Mouse (Mus musculus) erythroblast, embryonic 14.5 days (primary cell): ENCODE results near the gene Slc41a2. TPM values are rescaled to one million over a fixed set of nuclear protein-coding genes. Genes with fewer than 3 reads are reported as not detected.
"Not testable (repeated sequence)": the region's sequence is repeated elsewhere in the genome, so short reads cannot be mapped to it uniquely, and the experiment has no call there.

Experiments used
- H3K27me3 ChIP-seq: 2 replicates; pipeline ENCODE4 v1.6.1; 2012; ENCODE audit warnings: inconsistent platforms; ENCODE audit not compliant: control insufficient read depth
- H3K36me3 ChIP-seq: 2 replicates; pipeline ENCODE4 v1.6.1; 2012; ENCODE audit warnings: mild to moderate bottlenecking, inconsistent platforms; ENCODE audit not compliant: control insufficient read depth
- H3K4me1 ChIP-seq: 2 replicates; pipeline ENCODE4 v1.6.1; 2012; ENCODE audit warnings: inconsistent platforms; ENCODE audit not compliant: control insufficient read depth
- H3K4me3 ChIP-seq: replicated peaks from 2 replicates; pipeline ENCODE3; 2012; ENCODE audit warnings: moderate library complexity, mild to moderate bottlenecking, inconsistent platforms
- H3K9me3 ChIP-seq: 2 replicates; pipeline ENCODE4 v1.6.1; 2012; ENCODE audit warnings: low read length, inconsistent platforms, mixed read lengths; ENCODE audit not compliant: control insufficient read depth
- GATA1 ChIP-seq: IDR thresholded peaks from 2 replicates; pipeline ENCODE4 v1.6.1; 2012; ENCODE audit warnings: low read length, inconsistent platforms, mixed read lengths
- TAL1 ChIP-seq: IDR thresholded peaks from 3 replicates; pipeline ENCODE4 v1.6.1; 2012; ENCODE audit warnings: low read length, inconsistent platforms, mixed read lengths
- polyA plus RNA-seq: library from polyadenylated mRNA; stranded (reverse); fragments of >175 nt; gene quantifications from 2 replicates; pipeline ENCODE4 v1.2.3, GENCODE M21; 2012

Gene Slc41a2
- polyA plus RNA-seq, 1 experiment, result not detected

- H3K4me1 ChIP-seq, result peaks cover 31% of the 10 kb centered on the region
- TF ChIP-seq GATA1 (no peak), TAL1 (no peak)
Measured at GRCm38 (mm10) chr10:83356416-83356815, 18.7 kb upstream of the Slc41a2 start.

GRCm38 (mm10) chr10:83354333-83354719, 16.6 kb upstream of the Slc41a2 start:
- no peaks in the 10 kb centered on the region for H3K36me3 ChIP-seq
- no peak overlapping the region for H3K4me3 ChIP-seq
- peaks cover 2% of the 10 kb centered on the region for H3K27me3 ChIP-seq
- no peaks in the 10 kb centered on the region for H3K9me3 ChIP-seq
- H3K4me1 ChIP-seq, result peaks cover 12% of the 10 kb centered on the region
- TF ChIP-seq GATA1 (no peak), TAL1 (no peak)

More at GRCm38 (mm10) chr10:83356416-83356815, 18.7 kb upstream of the Slc41a2 start:
- Histone ChIP-seq H3K27me3 (no peaks in the 10 kb centered on the region), H3K36me3 (no peaks in the 10 kb centered on the region), H3K9me3 (no peaks in the 10 kb centered on the region), H3K4me3 (no peak overlapping the region)

- peaks cover 7% of the 10 kb centered on the region for H3K4me1 ChIP-seq
- no peaks in the 10 kb centered on the region for H3K9me3 ChIP-seq
- H3K4me3 ChIP-seq, result no peak overlapping the region
- peaks cover 2% of the 10 kb centered on the region for H3K27me3 ChIP-seq
- H3K36me3 ChIP-seq, result no peaks in the 10 kb centered on the region
- TF ChIP-seq TAL1 (no peak), GATA1 (no peak)
Measured at GRCm38 (mm10) chr10:83353680-83354332, 16.1 kb upstream of the Slc41a2 start.

- not testable (repeated sequence) for H3K4me3 ChIP-seq, H3K4me1 ChIP-seq, H3K9me3 ChIP-seq, H3K27me3 ChIP-seq, H3K36me3 ChIP-seq
Measured at GRCm38 (mm10) chr10:83351779-83352178, 14.1 kb upstream of the Slc41a2 start.

DNA sequence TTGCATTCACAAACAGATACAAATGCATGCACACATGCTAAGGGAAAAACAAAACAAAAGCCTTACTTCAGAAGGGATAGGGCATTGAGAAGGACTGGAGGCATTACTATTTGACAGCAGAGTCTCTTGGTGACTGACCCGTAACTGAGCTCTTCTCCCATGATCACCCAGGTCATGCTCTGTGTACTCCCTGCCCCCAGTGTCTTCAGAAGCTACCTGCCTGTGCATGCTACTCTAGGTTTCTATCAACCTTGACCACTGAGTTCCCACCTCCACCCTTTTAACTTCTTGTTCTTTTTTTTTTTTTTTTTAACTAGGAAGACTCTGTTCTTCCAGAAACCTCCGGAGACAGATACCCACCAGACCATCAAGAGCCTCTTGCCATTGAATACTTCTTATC, 13.0 kb upstream of the Slc41a2 start:
- no peak overlapping the region for H3K4me3 ChIP-seq
- no peak for TF ChIP-seq TAL1
- TF ChIP-seq GATA1, result no peak
- no peaks in the 10 kb centered on the region for H3K36me3 ChIP-seq

GRCm38 (mm10) chr10:83347494-83347893, 9.8 kb upstream of the Slc41a2 start:
- Histone ChIP-seq H3K4me3 (no peak overlapping the region), H3K27me3 (peaks cover 2% of the 10 kb centered on the region), H3K4me1 (no peaks in the 10 kb centered on the region), H3K36me3 (no peaks in the 10 kb centered on the region), H3K9me3 (no peaks in the 10 kb centered on the region)
- TF ChIP-seq GATA1 (no peak), TAL1 (no peak)

More for the DNA sequence above, 13.0 kb upstream of the Slc41a2 start:
- Histone ChIP-seq H3K4me1 (no peaks in the 10 kb centered on the region), H3K9me3 (no peaks in the 10 kb centered on the region), H3K27me3 (peaks cover 2% of the 10 kb centered on the region)

DNA sequence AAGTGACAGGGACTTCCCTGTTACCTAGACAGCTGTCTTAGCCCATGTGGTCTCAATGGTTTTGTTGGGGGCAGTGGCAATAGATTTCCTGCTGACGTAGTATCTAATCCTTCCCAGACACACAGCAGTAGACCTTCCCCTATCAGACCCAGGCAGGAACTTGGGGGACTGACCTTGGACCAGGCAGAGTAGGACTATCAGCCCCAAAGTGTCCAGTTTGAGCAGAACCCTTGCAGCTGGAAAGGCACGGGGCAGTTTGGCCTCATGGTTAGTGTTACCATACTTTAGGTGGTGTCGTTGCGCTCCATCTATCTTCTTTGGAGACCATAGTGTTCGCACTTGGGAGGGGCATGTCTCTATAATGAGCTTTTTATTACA, 8.7 kb upstream of the Slc41a2 start:
- TF ChIP-seq GATA1 (no peak), TAL1 (no peak)
- H3K4me3 ChIP-seq, result no peak overlapping the region
- H3K9me3 ChIP-seq, result no peaks in the 10 kb centered on the region
- no peaks in the 10 kb centered on the region for H3K4me1 ChIP-seq
- peaks cover 5% of the 10 kb centered on the region for H3K27me3 ChIP-seq
- H3K36me3 ChIP-seq, result no peaks in the 10 kb centered on the region

DNA sequence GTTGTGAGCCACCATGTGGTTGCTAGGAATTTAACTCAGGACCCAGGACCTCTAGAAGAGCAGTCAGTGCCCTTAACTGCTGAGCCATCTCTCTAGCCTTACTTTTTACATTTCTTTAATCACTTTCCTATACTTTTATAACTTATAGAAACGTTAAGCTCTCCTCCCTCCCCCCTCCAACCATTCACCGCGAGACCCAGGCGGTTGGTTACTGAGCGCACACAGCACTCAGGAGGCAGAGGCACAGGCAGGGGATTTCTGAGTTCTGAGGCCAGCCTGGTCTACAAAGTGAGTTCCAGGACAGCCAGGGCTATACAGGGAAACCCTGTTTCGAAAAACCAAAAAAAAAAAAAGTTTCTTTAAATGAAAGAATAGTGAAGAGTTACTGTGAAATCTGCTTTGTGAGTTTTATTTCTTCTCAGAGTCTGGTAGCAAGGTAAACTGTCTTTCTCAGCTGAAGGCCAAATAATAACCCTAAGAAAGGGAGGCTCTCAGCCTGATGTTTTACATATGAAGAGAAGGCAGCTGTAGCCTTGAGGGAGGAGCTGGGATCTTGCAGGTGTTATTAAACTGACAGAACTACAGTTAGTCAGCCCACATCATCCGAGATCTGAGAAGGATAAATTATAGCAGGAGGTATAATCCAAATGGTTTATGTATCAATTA, 8.1 kb upstream of the Slc41a2 start:
- no peaks in the 10 kb centered on the region for H3K9me3 ChIP-seq
- H3K4me3 ChIP-seq, result no peak overlapping the region
- H3K36me3 ChIP-seq, result no peaks in the 10 kb centered on the region
- TF ChIP-seq TAL1 (no peak), GATA1 (no peak)
- peaks cover 7% of the 10 kb centered on the region for H3K27me3 ChIP-seq
- H3K4me1 ChIP-seq, result no peaks in the 10 kb centered on the region

- Histone ChIP-seq H3K36me3 (no peaks in the 10 kb centered on the region), H3K9me3 (no peaks in the 10 kb centered on the region), H3K4me3 (no peak overlapping the region), H3K4me1 (no peaks in the 10 kb centered on the region), H3K27me3 (peaks cover 18% of the 10 kb centered on the region)
- no peak for TF ChIP-seq TAL1
- TF ChIP-seq GATA1, result no peak
Measured at GRCm38 (mm10) chr10:83343828-83344685, 6.4 kb upstream of the Slc41a2 start.
